Mouse (Mus musculus) MEL-GATA-1-ER (cell line): ENCODE results near the gene Dop1b.
"Not testable (repeated sequence)": the region's sequence is repeated elsewhere in the genome, so short reads cannot be mapped to it uniquely, and the experiment has no call there.

Experiments used
- DNase-seq: peaks from one replicate; pipeline ENCODE4 v3.0.0-alpha.2; 2012; ENCODE audit warnings: low read depth; ENCODE audit errors: extremely low read depth

Dop1b gene

DNA sequence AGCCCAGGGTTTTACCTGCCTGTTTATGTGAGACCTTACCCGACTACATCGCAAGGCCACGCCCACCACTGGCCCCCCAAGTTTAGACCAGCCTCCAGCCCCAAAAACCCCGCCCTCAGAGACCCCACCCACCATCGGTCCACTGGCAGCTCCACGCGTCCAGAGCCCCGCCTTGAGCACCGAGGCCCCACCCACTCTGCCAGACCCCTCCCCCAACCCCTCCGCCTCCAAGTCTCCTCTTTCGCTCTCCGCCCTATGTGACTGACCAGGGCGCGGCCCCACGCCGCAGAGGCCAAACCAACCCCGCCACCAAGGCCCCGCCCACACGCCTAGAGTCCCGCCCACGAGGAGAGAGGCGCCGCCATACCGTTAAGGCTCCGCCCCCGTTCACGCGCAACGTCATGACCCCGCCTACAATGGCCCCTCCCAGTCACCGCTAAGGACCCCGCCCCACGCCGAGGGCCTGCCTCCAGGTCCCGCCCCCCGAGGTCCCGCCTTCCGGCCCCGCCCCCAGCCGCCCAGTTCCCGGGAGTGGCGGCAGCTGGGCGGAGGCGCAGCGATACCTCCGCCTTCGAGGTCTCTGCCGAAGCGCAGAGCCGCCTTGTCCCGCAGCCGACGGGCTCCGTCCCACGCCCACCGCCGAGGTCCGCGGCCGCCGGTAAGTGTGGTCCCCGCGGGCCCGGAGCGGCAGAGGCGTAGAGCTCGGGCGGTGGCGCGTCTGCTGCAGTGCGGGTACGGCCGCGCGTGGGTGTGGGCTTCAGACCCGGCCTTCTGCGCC, at the start of gene Dop1b:
Gene Dop1b, plus strand, starts transcription at position 494 of the 778 bp plus-strand sequence.
- DNase-seq: peak; percentile 76

DNA sequence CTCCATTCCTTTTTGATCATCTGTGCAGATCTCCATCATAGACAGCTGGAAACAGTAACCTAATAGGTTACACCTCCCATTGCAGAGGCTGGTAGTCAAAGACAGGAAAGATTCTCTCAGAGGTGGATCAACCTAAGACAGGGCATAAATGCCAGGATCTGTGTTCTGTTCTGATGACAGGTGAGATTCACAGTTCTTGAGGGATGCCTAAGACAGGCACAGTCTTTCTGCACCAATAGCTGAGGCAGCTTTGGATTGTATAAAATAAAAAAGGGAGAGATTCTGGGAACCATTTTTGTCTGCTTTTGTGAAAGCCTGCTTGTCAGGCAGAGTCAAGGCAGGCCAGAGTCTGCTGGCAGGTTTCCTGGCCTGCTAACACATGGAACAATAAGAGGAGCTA, 43.7 kb upstream of the Dop1b start:
- no peak for DNase-seq

DNA sequence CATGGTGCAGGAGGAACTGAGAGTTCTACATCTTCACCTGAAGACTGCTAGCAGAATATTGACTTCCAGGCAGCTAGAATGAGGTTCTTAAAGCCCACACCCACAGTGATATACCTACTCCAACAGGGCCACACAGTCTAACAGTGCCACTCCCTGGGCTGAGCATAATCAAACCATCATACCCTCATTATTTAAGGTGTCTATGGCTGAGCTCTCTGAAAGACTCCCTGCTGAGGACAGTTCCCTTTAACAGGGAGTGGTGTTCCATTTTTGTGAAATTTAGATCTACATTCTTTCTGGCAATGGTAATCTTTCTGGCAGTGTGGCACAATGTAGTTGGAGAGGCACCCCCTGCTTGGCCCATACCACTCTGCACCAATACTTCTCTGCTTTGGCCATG, 42.2 kb upstream of the Dop1b start:
- no peak for DNase-seq

DNA sequence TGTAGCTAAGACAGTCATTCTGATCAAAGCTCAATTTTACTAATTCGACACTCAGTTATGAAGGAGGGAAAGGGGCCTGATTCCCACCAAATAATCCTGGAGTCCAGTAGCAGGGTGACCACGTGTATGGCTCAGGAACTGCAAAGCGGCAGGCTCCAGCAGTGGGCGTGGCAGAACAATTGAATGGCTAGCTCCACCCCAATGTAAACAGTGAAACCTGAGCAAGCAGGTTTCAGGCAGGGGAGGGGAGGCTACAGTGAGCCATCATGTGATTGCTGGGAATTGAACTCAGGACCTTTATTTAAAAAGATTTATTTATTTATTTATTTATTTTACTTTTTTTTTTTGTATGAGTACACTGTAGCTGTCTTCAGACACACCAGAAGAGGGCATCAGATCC, 41.2 kb upstream of the Dop1b start:
- DNase-seq: not testable (repeated sequence)

DNA sequence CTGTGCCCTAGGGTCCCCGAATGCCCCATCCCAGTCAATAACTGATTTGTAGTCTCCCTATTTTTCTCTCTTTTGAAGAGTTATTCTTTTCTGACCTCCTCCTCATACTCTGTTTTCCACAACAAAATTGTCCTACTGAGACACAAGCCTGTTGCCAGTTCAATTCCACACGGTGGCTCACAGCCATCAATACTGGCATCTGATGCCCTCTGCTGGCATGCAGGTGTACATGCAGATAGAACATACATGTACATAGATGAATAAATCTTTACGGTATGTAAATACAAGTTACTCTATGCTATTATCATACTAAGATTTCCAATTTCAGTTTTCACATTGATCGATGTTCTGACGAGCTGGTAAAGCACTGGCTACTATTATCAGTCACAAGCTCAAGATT, 40.6 kb upstream of the Dop1b start:
- no peak for DNase-seq

DNA sequence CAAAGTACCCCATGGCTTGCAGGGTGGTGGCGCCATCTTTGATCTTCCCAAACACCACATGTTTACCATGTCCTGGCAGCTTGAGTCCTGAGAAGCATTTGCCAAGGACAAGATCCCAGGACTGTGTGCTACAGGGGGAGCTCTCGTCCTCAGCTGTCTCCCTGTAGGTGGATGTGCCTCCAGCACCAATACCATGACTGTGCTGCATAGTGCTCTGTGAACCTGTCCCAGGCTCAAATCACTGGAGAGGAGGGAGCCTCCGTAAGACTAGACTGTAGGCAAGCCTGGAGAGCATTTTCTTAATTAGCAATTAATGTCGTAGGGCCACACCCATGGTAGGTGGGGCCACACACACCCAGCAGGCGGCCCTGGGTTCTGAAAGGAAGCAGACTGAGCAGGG, 35.3 kb upstream of the Dop1b start:
- DNase-seq: no peak

DNA sequence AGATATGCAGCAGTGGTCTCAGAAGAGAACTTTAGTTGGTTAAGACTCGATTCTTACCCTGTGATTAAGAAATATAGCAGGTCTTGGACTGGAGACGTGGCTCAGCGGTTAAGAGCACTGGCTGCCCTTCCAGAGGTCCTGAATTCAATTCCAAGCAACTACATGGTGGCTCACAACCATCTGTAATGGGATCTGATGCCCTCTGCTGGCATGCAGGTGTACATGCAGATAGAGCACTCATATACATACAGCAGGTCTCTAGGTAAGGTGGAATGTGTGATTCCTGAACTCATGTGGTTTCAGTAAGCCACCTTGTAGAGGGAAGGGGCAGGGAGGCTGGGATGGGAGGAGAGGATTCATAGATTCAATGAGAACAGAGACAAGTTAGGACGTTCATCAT, 33.5 kb upstream of the Dop1b start:
- no peak for DNase-seq

DNA sequence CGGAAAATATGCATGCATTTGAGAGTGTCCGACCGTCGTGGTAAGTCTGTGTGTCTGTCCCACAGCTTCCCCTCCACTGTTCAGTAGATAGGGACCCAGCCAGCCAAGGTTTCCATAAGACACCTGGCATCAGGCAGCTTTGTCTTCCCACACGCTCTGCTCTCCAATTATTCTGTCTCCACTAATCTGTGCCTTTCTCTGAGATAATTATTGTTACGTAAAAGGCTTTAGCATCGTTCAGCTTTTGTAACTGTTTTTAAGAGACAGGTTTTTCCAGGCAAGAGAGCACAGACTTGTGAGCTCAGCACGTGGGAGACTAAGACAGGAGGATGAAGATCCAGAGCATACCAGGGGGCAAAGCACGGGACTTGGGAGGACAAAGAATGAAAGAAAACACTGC, 32.5 kb upstream of the Dop1b start:
- DNase-seq: no peak

DNA sequence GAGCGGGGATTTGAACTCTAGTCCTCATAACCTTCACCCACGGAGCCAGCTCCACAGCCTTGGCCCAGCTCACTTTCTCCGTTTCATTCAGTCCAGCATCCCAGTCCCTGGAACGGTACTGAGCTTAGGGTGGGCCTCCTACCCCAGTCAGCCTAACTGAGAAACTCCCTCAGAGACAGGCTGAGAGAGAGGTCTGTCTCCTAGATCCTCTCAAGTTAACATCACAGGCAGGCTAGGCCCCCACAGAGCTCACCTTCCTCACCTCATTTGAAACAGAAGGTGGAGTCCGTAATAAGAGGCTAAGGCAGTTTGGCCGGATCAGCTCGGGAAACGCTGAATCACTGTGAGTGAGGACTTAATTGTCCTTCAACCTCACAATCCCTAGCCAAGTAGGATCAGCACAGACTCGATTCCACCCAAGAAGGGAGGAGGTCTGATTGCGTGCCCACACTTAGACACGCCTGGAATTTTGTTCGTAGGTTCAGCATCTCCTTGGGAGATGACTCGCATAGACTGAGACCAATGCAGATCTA, 29.5 kb upstream of the Dop1b start:
- DNase-seq: no peak

DNA sequence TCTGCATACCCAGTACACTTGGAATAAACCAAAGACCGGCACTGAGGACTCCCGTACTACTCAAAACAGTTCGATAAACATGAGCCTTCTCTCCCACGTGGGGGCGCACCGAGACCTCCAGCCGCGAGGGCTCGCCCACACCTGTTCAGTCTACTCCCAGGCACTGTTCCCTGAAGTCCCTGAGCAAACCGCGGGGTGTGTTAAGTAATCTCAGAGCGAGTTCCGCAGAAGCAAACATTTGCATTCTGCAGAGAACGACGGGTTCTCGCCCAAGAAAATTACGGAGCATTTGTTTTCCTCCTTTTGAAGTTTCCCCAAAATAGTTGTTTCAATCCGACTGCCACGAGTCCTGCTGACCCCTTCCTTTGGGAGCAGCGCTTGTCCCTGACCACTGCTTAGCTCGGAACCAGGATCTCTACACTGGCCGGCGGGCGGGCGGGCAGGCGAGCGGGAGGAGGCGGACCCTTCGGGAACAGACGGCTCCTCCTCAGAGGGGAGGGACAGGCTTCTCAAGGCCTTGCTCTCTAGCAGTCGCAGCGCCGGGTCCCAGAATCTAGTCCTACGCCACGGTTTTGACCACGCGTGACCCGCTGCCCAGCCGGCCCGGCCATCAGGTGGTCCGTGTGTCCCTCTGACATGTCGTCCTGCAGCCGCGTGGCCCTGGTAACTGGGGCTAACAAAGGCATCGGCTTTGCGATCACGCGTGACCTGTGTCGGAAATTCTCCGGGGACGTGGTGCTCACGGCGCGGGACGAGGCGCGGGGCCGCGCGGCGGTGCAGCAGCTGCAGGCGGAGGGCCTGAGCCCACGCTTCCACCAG, 28.8 kb upstream of the Dop1b start, which contains the start of gene Cbr3:
Gene Cbr3, plus strand, starts transcription at position 527 of the 819 bp plus-strand sequence.
- no peak for DNase-seq

DNA sequence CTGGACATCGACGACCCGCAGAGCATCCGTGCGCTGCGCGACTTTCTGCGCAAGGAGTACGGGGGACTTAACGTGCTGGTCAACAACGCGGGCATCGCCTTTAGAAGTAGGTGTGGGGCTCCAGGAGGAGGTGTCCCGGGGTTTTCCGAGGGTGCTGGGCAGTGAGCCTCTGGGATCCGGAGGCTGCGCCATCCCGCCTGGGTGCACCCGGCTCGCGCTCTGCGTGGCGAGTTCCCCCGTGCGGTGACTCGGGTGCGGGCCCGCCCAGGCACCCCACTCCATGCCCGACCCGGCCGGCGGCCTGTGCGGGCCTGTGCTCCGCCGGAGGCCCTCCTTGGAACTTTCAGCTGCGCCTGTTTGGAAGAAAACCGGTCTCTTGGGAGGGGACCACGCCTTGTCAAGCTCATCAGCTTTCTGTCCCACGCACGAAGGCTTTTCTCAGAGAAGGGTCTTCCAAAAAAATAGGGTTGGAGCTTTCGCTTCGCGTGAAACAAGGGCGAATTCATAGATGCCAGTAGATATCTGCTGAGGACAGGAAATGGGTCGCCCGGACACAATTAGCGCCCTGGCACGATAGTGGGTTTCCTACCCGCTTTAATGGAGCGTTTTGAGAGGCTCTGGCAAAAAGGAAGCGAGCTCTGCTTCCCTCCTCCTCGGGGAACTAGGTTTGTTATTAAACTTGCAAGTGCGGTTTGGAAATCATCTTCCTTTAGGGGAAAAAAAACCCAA, 28.0 kb upstream of the Dop1b start:
- DNase-seq: no peak

DNA sequence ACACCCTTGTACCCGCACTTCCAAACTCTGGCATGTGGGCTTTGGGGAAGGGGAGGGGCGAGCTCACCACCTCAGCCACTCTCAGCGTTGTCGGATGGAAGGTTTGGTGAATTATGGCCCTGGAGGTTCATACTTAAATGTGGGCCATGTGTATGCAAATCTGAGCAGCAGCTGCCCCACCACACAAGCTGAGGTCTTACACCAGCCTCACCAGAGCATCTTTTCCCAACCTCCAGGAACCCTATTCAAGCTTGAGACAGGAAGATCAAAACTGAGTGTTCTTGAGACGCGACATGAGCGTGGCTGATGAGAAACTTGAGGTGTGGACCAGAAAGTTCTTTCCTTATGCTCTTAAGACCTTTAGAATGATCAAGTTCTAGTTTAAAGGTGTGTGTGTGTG, 27.3 kb upstream of the Dop1b start:
- no peak for DNase-seq

DNA sequence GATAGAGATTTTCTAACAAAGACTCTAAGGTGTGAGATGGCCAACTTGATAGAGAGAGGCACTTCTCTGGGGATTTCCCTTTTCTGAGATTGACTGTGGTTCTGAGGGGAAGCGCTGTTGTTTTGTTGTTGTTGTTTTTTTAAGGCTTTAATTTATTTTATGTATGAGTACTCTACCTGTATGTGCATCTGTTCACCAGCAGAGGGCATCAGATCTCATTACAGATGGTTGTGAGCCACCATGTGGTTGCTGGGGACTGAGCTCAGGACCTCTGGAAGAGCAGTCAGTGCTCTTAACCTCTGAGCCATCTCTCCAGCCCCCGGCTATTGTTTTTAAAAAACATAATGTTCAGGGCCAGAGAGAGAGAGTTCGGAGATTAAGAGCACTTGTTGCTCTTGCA, 25.9 kb upstream of the Dop1b start:
- not testable (repeated sequence) for DNase-seq

DNA sequence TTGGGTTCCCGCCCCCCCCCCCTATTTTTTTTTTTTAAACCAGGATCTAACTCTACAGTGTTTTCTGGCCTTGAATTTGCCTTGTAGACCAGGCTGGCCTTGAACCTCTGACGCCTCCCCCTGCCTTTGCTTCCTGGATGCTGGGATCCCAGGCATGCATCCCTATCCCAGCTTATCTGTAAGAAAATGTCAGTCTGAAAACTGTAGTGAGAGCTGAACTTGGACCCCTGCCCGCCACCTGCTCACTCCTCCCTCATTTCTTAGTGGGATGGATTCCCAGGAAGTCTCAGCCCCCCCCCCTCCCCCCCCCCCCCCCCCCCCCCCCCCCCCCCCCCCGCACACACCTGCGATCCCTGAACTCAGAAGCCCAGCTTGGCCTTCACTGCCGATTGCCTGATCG, 25.3 kb upstream of the Dop1b start:
- DNase-seq: no peak

DNA sequence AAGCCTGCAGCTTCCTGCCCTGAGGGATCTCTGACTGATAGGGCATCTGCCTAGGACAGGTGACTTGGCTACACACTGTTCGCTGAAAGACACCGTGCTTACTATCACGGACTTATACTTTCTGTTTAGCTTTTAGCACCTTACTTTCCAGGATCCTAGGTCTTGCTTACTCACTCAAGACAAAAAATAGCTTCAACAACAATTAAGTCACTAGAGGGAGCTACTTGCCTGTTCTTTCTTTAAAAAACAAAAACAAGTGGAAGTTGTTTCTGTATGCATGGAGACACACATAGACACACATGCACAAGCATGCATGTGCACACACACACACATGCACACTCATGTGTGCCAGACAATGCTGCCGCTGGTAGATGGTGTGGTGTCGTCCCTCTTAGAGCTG, 24.8 kb upstream of the Dop1b start:
- DNase-seq: peak; percentile 52

DNA sequence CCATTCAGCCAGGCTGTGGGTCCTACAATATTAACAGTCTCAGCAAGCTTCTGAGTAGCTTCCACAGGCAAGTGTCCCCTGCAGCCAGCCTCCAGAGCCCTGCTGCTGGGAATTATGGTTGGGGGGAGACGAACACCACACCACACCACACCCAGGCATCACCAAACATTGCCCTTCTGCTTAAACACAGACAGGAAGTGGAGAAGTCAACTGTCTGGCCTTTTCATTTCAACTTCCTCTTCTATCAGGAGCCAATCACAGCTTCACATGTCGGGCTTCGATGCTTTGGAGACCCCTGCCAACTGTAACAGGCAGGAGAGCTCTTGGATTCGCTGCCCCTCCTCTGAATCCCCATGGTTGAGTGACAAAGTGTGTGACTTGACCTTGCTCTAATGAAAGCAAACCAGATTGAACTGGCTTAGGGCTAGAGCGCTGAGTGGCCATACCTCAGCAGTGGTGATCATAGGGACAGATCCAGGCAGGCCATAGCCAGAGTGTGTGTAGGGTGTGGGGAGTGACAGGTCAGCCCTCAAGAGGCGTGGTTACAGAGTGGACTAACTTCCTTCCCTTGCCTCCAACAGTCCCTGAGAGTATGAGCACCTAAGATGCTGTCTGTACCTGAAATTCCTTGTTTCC, 20.4 kb upstream of the Dop1b start:
- no peak for DNase-seq

DNA sequence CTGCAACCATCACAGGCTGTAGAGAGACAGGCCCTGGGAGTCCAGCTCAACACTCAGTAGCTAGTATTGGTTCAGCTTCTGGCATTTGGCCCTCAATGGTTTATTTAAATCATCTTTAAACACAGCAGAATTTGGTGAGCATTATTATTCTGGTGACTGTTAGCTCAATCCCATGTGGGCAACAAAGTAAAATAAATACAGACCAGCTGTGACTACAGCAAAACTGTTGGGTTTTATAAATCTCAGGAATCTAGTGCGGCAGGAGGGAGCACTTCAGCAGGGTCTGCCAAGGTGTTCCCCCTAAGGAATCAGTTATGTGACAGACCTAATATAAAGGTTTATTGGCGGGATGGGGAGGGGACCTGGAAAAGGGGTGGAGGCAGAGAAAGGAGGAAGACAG, 19.0 kb upstream of the Dop1b start:
- DNase-seq: no peak

DNA sequence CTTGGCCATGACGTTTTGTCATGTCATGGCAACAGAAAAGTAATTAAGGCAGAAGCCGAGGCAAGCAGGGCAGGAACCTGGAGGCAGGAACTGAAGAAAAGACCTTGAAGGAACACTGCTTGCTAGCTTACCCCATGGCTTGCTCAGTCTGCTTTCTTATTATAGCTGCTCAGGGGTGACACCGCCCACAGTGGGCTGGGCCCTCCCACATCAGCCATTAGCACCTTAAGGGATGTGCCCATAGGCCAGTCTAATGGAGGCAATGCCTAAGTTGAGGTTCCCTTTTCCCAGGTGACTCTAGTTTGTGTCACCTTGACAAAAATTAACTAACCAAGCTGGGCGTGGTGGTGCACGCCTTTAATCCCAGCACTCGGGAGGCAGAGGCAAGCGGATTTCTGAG, 4.6 kb upstream of the Dop1b start:
- DNase-seq: no peak

DNA sequence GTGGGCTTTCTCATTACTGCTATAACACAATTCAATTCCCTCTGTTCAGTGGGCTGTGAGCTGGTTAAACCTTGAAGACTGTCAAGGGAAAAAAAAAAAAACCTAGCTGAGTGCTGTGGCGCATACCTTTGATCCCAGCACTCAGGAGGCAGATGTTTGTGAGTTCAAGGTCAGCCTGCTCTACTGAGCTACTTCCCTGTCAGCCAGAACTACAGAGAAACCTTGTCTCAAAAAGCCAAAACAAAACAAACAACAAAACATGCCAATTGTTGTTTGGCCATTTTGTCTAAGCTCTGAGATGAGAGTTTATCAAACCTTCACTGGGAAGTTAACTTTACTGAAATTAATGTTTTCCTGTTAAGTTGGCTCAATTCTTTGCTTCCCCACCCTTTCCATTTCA, 2.5 kb upstream of the Dop1b start:
- DNase-seq: no peak

DNA sequence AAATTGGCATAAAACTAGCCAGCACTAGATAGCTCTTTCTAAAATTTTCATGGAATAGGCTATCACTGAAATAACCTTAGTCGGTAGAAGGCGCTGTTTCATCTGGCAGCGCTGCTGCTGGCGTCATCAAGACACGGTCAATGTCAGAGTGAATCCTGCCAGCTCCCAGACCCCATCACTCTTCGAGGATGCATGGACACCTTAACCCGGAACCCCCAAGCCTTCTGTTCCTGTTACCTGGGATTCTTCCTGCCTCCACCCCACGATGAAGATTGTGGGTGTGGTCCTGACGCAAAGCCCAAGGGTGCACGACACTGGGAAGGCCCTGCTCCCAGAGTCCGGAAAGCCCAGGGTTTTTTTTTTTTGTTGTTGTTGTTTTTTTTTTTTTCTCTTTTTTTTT, 780 bp upstream of the Dop1b start:
- DNase-seq: peak; percentile 77

DNA sequence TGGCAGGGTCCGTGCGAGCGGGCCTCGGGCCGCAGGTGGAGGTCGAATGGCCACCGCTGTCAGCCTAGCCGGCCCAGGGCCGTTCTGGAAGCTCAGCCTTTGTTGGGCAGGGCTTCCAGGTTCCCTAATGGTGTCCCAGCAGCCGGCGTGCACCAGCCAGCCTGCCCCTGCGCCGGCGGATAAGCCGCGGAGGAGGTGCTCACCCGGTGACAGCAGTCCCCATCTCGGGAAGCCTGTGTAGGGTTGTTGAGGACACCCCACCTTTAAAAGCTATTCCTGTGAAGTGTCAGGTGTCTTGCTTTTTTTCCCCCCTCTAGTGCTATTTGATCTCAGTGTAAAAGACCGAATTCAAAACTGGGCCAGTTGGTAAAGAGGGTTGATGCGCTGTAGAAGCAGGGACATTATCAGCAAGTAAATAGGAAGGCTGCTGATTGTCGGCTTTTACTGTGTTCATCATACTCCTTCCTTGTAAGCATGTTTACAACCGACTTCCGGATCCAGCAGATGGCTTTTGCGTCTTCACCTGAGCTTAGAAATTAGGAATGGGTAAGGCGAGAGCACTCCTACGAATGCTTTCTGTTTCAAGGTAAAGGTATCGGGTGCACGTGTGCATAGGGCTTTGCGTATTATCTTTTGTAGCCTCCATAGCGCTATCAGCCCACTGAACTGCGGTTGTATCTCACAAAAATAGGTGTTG, 633 bp downstream of the Dop1b start:
- peak; percentile 43 for DNase-seq
